Mouse (Mus musculus): Measurements from ENCODE around the gene Csf2rb2. TPM values are rescaled to one million over a fixed set of nuclear protein-coding genes. Genes with fewer than 3 reads are reported as not detected.

Csf2rb2 gene
- polyA plus RNA-seq, 1 experiment from 2014 or later, result 0.39 TPM

DNA sequence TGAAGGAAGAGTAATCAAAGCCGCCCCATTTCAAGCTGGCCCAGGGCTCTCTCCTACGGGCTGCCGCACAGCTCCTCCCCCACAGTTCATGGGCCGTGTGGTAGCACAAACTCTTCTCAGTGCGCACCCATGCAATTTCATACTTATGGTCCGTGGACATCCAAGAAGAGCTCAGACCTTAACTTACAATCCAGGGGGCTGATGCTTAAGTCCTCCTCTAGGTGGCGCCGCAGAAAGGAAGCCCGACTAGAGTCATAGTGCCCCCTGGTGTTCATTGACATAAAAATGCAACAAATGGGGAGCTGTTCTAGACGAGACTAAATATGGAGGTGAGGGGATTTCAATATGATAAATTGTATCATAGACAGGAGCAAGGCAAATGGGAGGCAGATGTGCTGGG lies 66.1 kb downstream of the Csf2rb2 start:
- no peak for ATAC-seq (replicated peaks; ENCODE audit: low FRiP score, low read depth)
- H3K27ac ChIP-seq, result no peak overlapping the region
- no peak overlapping the region for H3K9ac ChIP-seq (ENCODE audit: low read depth, low read length)
- no peak overlapping the region for H3K4me3 ChIP-seq (replicated peaks; ENCODE audit: low read depth, low read length)
- 11% methylated on average over 10 of the region's 10 CpGs for whole genome bisulfite sequencing
- H3K4me1 ChIP-seq (replicated peaks; ENCODE audit: insufficient read depth, low read length), result no peaks in the 10 kb centered on the region
- peak; percentile 91 for DNase-seq (ENCODE audit: low spot score)
- H3K4me2 ChIP-seq (ENCODE audit: low read length), result no peak overlapping the region
- no peaks in the 10 kb centered on the region for H3K9me3 ChIP-seq (replicated peaks; ENCODE audit: low read length)
- peak; percentile 99 for TF ChIP-seq CTCF (IDR thresholded peaks at IDR 0.05; ENCODE audit: low read depth)
- no peaks in the 10 kb centered on the region for H3K36me3 ChIP-seq (ENCODE audit: insufficient read depth, low read length)
- H3K27me3 ChIP-seq (ENCODE audit: insufficient read depth, low read length), result no peaks in the 10 kb centered on the region

DNA sequence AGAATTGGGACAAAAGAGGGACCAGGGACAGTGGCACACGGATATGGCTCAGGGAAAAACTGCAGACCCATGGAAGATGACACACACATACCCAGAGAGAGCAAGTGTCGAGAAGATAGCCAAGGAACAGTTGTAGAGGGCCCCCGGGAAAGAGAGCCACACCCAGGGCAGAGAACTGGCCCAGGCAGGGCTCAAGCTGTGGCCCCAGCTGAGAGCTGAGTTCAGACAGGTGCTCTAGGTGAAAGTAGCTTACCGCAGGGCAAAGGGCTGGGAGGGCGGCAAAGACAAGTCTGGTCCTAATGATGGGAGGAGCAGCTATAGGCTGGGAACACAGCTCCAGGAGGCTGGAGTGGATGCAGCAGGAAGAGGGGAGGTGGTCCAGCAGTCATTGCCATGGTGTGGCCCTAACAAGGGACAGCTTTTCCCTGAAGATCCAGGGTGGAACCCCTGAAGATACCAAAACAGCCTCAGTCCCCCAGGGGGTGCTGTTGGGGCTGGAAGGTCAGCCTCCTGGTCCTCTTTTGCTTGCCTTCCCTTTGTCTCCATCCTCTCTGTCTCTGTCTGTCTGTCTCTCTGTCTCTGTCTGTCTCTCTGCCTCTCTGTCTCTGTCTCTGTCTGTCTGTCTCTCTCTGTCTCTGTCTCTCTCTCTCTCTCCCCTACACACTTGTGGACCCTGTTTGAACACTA lies 70.6 kb downstream of the Csf2rb2 start:
- Histone ChIP-seq H3K9ac (ENCODE audit: low read depth, low read length) (no peak overlapping the region), H3K9me3 (replicated peaks; ENCODE audit: low read length) (no peaks in the 10 kb centered on the region), H3K27me3 (ENCODE audit: insufficient read depth, low read length) (no peaks in the 10 kb centered on the region), H3K4me3 (replicated peaks; ENCODE audit: low read depth, low read length) (no peak overlapping the region), H3K27ac (no peak overlapping the region), H3K4me1 (replicated peaks; ENCODE audit: insufficient read depth, low read length) (no peaks in the 10 kb centered on the region), H3K4me2 (ENCODE audit: low read length) (no peak overlapping the region), H3K36me3 (ENCODE audit: insufficient read depth, low read length) (no peaks in the 10 kb centered on the region)
- DNase-seq (ENCODE audit: low spot score) (no peak), ATAC-seq (replicated peaks; ENCODE audit: low FRiP score, low read depth) (no peak)
- TF ChIP-seq CTCF (IDR thresholded peaks at IDR 0.05; ENCODE audit: low read depth), result 0 out of 2 replicates have a peak, but pooled peaks have one; percentile 7
- 71% methylated on average over 5 of the region's 5 CpGs for WGBS

Small RNAs within 50 kb of the gene (microRNA-seq; reads per million reads assigned to microRNA genes)
- gene Mir7676-1 (not detected), gene Mir7676-2 (not detected)

Other genes starting within 250 kb of the Csf2rb2 start
- not detected in 2 replicates for gene Cacng2, start 185.7 kb downstream of the Csf2rb2 start, polyA plus RNA-seq (2015; fragmentation: Nextera tagmentation; extraction: Ambion mirVana)
- gene Ift27, start 131.6 kb downstream of the Csf2rb2 start, polyA plus RNA-seq (2015; fragmentation: Nextera tagmentation; extraction: Ambion mirVana), result 74.7 and 82.9 TPM in 2 replicates
- gene Pvalb, start 99.3 kb downstream of the Csf2rb2 start, polyA plus RNA-seq (2015; fragmentation: Nextera tagmentation; extraction: Ambion mirVana), result 0.24 and 0.43 TPM in 2 replicates
- gene Ncf4, start 60.9 kb downstream of the Csf2rb2 start, polyA plus RNA-seq (2015; fragmentation: Nextera tagmentation; extraction: Ambion mirVana), result 2.3 and 3.9 TPM in 2 replicates
- 1.1 and 1.8 TPM in 2 replicates for gene Csf2rb, start 20.0 kb upstream of the Csf2rb2 start, polyA plus RNA-seq (2015; fragmentation: Nextera tagmentation; extraction: Ambion mirVana)
- gene Tex33, start 90.2 kb upstream of the Csf2rb2 start, polyA plus RNA-seq (2015; fragmentation: Nextera tagmentation; extraction: Ambion mirVana), result not detected in 2 replicates
- 128 and 131 TPM in 2 replicates for gene Tst, start 100.2 kb upstream of the Csf2rb2 start, polyA plus RNA-seq (2015; fragmentation: Nextera tagmentation; extraction: Ambion mirVana)
- 3.0 and 4.6 TPM in 2 replicates for gene Mpst, start 100.7 kb upstream of the Csf2rb2 start, polyA plus RNA-seq (2015; fragmentation: Nextera tagmentation; extraction: Ambion mirVana)
- gene Kctd17, start 122.8 kb upstream of the Csf2rb2 start, polyA plus RNA-seq (2015; fragmentation: Nextera tagmentation; extraction: Ambion mirVana), result 44.8 and 47.8 TPM in 2 replicates
- 0.10 and 0.24 TPM in 2 replicates for gene Tmprss6, start 162.9 kb upstream of the Csf2rb2 start, polyA plus RNA-seq (2015; fragmentation: Nextera tagmentation; extraction: Ambion mirVana)
- gene Il2rb, start 189.6 kb upstream of the Csf2rb2 start, polyA plus RNA-seq (2015; fragmentation: Nextera tagmentation; extraction: Ambion mirVana), result 0.55 and 1.1 TPM in 2 replicates
- 28.2 and 28.4 TPM in 2 replicates for gene C1qtnf6, start 225.7 kb upstream of the Csf2rb2 start, polyA plus RNA-seq (2015; fragmentation: Nextera tagmentation; extraction: Ambion mirVana)
- gene Sstr3, start 239.0 kb upstream of the Csf2rb2 start, polyA plus RNA-seq (2015; fragmentation: Nextera tagmentation; extraction: Ambion mirVana), result 0.17 and 0.28 TPM in 2 replicates